Mouse (Mus musculus) G1E (cell line): ENCODE measurements around the gene Gm10401.

ENCODE experiments used
- CTCF ChIP-seq: IDR thresholded peaks from 2 replicates; pipeline ENCODE4 v1.5.1; 2012; ENCODE audit warnings: low read depth, low read length, inconsistent platforms, mixed read lengths
- GATA1 ChIP-seq: IDR thresholded peaks from 2 replicates; pipeline ENCODE4 v1.6.1; 2012; ENCODE audit warnings: borderline replicate concordance, low read length, inconsistent platforms, mixed read lengths
- GATA2 ChIP-seq: IDR thresholded peaks from 2 replicates; pipeline ENCODE4 v1.6.1; 2012; ENCODE audit warnings: low read depth, low read length, inconsistent platforms, borderline replicate concordance
- TAL1 ChIP-seq: conservative IDR thresholded peaks from 2 replicates; pipeline ENCODE4 v1.6.1; 2012; ENCODE audit warnings: low read depth, low read length, inconsistent platforms, mixed read lengths

GRCm38 (mm10) chr5:115133358-115134066 is 35.4 kb upstream of the Gm10401 start:
- TF ChIP-seq CTCF = no peak
- no peak for TF ChIP-seq TAL1
- no peak for TF ChIP-seq GATA1
- TF ChIP-seq GATA2 = no peak
